Mouse (Mus musculus): ENCODE results near the gene Piwil1.
"Not testable (repeated sequence)": the region's sequence is repeated elsewhere in the genome, so short reads cannot be mapped to it uniquely, and the experiment has no call there.

Piwil1 gene

GRCm38 (mm10) chr5:128711847-128712246 is 9.5 kb downstream of the Piwil1 start:
- DNase-seq (ENCODE audit: low spot score): no peak

GRCm38 (mm10) chr5:128715171-128715570 is 12.8 kb downstream of the Piwil1 start:
- DNase-seq (ENCODE audit: low spot score): no peak

- DNase-seq (ENCODE audit: low spot score): not testable (repeated sequence)
Observed at GRCm38 (mm10) chr5:128720461-128720860, 18.1 kb downstream of the Piwil1 start.

DNA sequence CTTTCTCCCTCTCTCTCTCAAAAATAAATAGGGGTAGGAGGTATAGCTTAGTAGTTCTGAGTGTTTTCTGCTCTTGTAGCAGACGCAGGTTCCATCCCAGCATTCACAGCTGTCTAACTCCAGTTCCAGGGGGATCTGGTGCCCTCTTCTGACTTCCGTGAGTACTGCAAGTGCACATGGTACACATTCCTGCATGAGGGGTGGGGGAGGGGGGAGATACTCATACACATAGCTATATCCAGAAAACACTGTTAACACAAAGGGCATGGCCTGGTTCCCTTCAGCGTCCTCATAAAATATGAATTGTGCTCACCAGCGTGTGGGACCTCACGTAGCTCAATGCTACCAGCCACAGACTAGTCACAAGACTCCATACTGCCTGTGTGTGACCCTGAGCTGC is 27.0 kb downstream of the Piwil1 start:
- no peak for DNase-seq (ENCODE audit: low spot score)

- no peak for DNase-seq (ENCODE audit: low spot score)
Observed at GRCm38 (mm10) chr5:128730634-128731033, 28.3 kb downstream of the Piwil1 start.

GRCm38 (mm10) chr5:128732416-128733014 is 30.2 kb downstream of the Piwil1 start:
- no peak for DNase-seq (ENCODE audit: low spot score)

- no peak for DNase-seq (ENCODE audit: low spot score)
Observed at GRCm38 (mm10) chr5:128733955-128734354, 31.6 kb downstream of the Piwil1 start.

DNA sequence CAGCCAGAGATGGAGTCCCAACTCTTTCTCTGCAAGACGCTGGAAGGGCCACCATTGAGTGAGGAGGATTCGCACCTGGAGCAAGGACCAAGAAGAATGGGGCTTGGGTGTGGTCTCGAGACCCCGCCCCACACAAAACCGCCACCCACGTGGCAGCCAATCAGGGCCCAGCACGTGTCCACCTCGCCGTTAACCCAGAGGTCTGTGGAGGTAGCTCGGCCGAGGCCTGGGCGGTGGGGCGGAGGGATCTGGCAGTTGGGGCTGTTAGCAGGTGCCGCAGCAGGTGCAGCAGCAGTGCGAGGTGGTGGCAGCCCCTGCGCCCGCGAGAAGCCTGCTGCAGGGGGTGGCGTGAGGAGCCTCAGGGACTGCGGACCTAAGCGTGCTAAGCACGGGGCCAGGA is 33.6 kb downstream of the Piwil1 start:
- DNase-seq (ENCODE audit: low spot score): no peak

DNA sequence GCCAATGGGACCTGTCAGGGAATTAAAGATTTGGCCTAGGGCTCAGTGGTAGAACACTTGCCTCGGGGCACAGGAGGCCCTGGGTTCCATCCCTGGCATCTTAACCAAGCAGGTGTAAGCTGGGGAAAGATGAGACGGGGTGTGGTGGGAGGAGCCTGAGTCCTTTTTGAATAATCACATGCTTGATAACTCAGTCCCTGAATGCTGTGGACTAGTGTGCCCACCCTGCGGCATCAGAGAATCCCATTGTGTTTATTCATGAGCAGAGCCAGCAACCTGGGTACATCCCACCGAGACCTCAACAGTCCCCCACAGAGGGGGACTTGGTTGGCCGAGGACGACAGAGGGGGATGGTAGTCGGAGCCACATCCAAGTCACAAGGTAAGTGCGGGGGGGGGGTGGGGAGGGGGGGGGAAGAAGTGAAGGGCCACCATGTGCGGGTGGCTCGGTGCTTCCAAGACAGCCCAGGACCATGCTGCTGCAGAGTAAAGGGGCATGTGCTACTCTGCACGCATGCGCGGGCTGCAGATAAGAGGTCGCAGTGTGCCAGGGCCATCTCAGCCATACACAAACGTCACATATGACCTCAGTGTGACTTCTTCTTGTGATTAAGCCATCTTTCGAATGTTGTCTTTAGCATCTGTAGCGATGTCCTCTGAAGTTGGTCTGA is 37.0 kb downstream of the Piwil1 start:
- no peak for DNase-seq (ENCODE audit: low spot score)

- no peak for DNase-seq (ENCODE audit: low spot score)
Observed at GRCm38 (mm10) chr5:128739838-128740171, 37.5 kb downstream of the Piwil1 start.

GRCm38 (mm10) chr5:128744351-128744750 is 42.0 kb downstream of the Piwil1 start:
- DNase-seq (ENCODE audit: low spot score): no peak

GRCm38 (mm10) chr5:128745206-128745605 is 42.9 kb downstream of the Piwil1 start:
- DNase-seq (ENCODE audit: low spot score): no peak

DNA sequence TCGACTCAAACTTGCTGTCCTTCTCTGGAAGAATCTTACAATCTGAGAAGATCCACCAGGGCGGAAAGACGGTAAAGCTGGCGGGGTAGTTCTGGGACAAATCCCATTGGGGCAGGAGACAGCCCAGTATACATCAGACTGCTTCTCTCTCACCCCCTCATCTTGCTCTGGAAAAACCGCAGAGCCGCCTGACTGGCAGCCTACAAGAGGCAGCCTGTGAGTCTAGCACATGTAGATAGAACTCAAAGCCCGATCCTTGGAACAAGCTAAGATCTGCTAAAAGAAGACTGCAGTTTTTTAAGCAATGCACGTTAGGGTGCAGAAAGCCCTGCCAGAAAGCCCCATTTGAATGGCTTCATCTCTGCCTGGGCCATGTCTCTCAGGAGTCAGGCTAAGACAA is 43.9 kb downstream of the Piwil1 start:
- no peak for DNase-seq (ENCODE audit: low spot score)

GRCm38 (mm10) chr5:128761118-128761517 is 58.8 kb downstream of the Piwil1 start:
- no peak for DNase-seq (ENCODE audit: low spot score)

DNA sequence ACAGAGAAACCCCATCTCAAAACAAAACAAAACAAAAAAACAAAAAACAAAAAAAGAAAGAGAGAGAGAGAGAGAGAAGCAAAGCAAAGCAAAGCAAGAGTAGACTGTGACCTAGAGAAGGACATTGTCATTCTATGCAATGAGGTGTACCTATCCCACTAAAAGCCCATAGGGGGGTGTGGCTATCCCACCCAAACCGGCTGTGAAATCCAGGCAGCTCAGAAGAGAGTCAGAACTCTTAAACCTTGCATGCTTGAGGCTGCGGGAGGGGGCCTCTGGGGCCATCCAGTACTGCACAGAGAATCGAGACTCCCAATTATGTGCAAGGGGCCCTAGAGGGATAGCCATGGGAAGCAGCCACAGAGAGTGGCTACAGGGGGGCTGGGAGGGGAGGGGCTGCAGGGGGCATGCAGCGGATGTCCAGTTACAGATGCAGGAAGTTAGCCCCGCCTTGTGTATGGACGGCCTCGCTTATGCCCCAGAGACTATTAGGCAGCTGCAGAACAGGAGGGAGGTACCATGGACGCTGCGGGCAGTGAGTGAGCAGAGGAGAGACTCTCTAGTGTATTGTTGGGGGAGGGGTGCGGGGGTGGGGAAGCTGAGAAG is 66.8 kb downstream of the Piwil1 start:
- no peak for DNase-seq (ENCODE audit: low spot score)

- no peak for DNase-seq (ENCODE audit: low spot score)
Observed at GRCm38 (mm10) chr5:128776386-128776785, 74.1 kb downstream of the Piwil1 start.

- DNase-seq (ENCODE audit: low spot score): no peak
Observed at GRCm38 (mm10) chr5:128781621-128782020, 79.3 kb downstream of the Piwil1 start.

DNA sequence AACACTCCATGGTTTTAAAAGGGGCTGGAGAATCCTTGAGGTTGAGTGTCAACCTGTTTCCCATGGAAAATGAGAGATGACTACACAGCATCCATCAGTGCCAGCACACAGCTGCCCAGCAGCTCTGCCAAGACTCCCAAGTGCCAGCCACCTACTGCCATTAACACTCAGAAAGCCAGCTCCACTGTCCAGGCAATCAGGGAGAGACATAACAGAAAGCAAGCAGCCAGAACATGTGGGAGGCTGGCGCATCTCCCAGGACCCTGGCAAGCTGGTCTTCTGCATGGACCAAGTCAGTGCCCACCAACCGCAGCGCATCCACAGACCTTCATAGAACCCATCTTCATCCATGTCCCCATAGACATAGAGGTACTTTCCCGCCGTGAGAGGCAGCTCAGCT is 98.3 kb downstream of the Piwil1 start:
- DNase-seq (ENCODE audit: low spot score): no peak

Measured in c-Kit-positive CD71-positive TER-119-positive erythroid progenitor cells, embryonic 14.5 days (primary cell).